Mouse (Mus musculus) CD4-positive, CD25-positive, alpha-beta regulatory T cell, adult 4 months (primary cell): ENCODE measurements around the gene Kcnab1. TPM values are rescaled to one million over a fixed set of nuclear protein-coding genes. Genes with fewer than 3 reads are reported as not detected.
A peak's percentile ranks its signal among the peaks of the same experiment; 100 is the strongest.
"Not testable (repeated sequence)": the region's sequence is repeated elsewhere in the genome, so short reads cannot be mapped to it uniquely, and the experiment has no call there.

ENCODE experiments used
- ATAC-seq: one replicate; pipeline ENCODE4 v1.8.0; 2017
- polyA plus RNA-seq, 2 experiments: library from polyadenylated mRNA; unstranded; fragments of 100-300 nt; shearing (Covaris generic); gene quantifications; one replicate each; pipeline ENCODE4 v1.2.1; 2017

Kcnab1 gene
- polyA plus RNA-seq, 2 experiments from 2014 or later, result 1.3 to 1.4 TPM

GRCm38 (mm10) chr3:65367944-65368343 is 258.8 kb downstream of the Kcnab1 start:
- ATAC-seq, result no peak

GRCm38 (mm10) chr3:65372552-65372951 is 263.4 kb downstream of the Kcnab1 start:
- ATAC-seq, result no peak

- no peak for ATAC-seq
Measured at GRCm38 (mm10) chr3:65373594-65374182, 264.5 kb downstream of the Kcnab1 start.

GRCm38 (mm10) chr3:65374729-65375128 is 265.5 kb downstream of the Kcnab1 start:
- ATAC-seq, result no peak

- no peak for ATAC-seq
Measured at GRCm38 (mm10) chr3:65378724-65379123, 269.5 kb downstream of the Kcnab1 start.

GRCm38 (mm10) chr3:65379884-65380539 is 270.8 kb downstream of the Kcnab1 start:
- peak; percentile 77 for ATAC-seq

GRCm38 (mm10) chr3:65381094-65381493 is 271.9 kb downstream of the Kcnab1 start:
- ATAC-seq, result no peak

- ATAC-seq, result no peak
Measured at GRCm38 (mm10) chr3:65384431-65384830, 275.2 kb downstream of the Kcnab1 start.

- no peak for ATAC-seq
Measured at GRCm38 (mm10) chr3:65385771-65386170, 276.6 kb downstream of the Kcnab1 start.

- no peak for ATAC-seq
Measured at GRCm38 (mm10) chr3:65391222-65391783, 282.1 kb downstream of the Kcnab1 start.

GRCm38 (mm10) chr3:65391784-65392420 is 282.7 kb downstream of the Kcnab1 start:
- ATAC-seq, result peak; percentile 39

GRCm38 (mm10) chr3:65392421-65392817 is 283.2 kb downstream of the Kcnab1 start, which contains the start of gene Ssr3:
Gene Ssr3 (minus strand): TSS chr3:65392623.
- peak; percentile 100 for ATAC-seq

GRCm38 (mm10) chr3:65395111-65395510 is 285.9 kb downstream of the Kcnab1 start:
- ATAC-seq, result not testable (repeated sequence)

GRCm38 (mm10) chr3:65396835-65397504 is 287.8 kb downstream of the Kcnab1 start:
- no peak for ATAC-seq

- ATAC-seq, result no peak
Measured at GRCm38 (mm10) chr3:65397566-65397965, 288.4 kb downstream of the Kcnab1 start.

GRCm38 (mm10) chr3:65405781-65406180 is 296.6 kb downstream of the Kcnab1 start:
- no peak for ATAC-seq

GRCm38 (mm10) chr3:65407891-65408290 is 298.7 kb downstream of the Kcnab1 start:
- no peak for ATAC-seq

GRCm38 (mm10) chr3:65416571-65416970 is 307.4 kb downstream of the Kcnab1 start:
- ATAC-seq, result no peak

- no peak for ATAC-seq
Measured at GRCm38 (mm10) chr3:65417913-65418594, 308.9 kb downstream of the Kcnab1 start.

GRCm38 (mm10) chr3:65419706-65420105 is 310.5 kb downstream of the Kcnab1 start:
- ATAC-seq, result no peak
